Mouse (Mus musculus) lung, postnatal 0 days (tissue): ENCODE measurements at regions not wholly inside any gene's neighbourhood (a gene's known extent, or its start where the extent isn't known, plus 50 kb on each side); places are given as distances from the start of the nearest gene placed in this dataset.

Experiments
- CTCF ChIP-seq: IDR thresholded peaks from 2 replicates; pipeline ENCODE4 v1.5.1; 2016; ENCODE audit warnings: antibody characterized with exemption, mild to moderate bottlenecking
- EP300 ChIP-seq: IDR thresholded peaks from 2 replicates; pipeline ENCODE4 v1.6.1; 2016; ENCODE audit warnings: antibody characterized with exemption, mild to moderate bottlenecking, control low read depth

DNA sequence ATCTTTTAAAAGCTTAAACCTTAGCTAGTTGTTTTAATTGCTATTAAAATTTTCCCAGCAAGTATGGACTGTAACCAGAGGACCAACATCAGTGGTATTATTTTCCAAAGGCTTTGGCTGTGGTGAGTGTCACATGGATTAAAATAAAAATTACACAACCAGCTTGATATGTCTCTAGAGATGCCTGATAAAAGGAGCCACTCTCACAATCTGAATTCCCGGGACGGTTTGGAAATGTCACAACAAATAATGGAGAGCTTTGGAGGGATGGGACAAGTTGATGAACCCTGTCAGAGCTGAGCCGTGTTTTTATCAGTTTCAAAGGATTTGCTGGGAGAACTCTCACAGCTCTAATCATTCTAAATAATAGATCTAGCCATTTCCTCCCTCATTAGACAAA, 624.0 kb downstream of the Ryr2 start:
- TF ChIP-seq CTCF = no peak
- no peak for TF ChIP-seq EP300
